Mouse (Mus musculus): ENCODE results near the gene Il2. TPM values are rescaled to one million over a fixed set of nuclear protein-coding genes. Genes with fewer than 3 reads are reported as not detected.

Il2 gene
- total and polyA plus RNA-seq, 3 experiments = not detected

DNA sequence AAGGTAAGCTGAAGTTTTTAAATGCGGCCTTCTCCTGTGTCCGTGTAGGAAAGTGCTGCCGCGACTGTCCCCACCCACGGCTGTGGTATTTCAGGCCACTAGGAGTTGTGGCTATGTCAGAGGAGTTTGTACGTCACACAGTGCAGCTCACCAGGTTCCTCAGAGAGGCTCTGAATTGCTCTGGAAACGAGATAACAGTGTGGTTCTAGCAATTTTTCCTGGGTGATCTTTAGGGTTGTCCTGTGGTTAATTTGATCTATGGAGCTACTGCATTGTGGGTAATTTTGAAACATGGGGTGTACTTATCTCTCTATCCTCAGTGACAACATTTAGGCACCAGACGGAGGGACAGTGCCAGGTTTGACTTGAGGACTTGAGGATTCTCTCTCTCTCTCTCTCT lies 31.3 kb upstream of the Il2 start:
- H3K4me1 ChIP-seq (ENCODE audit: insufficient read depth, low read depth, low read length) = no peaks in the 10 kb centered on the region
- H3K27me3 ChIP-seq (ENCODE audit: insufficient read depth, low read length) = peaks cover 9% of the 10 kb centered on the region
- H3K4me3 ChIP-seq (ENCODE audit: low read depth, low read length) = no peak overlapping the region

DNA sequence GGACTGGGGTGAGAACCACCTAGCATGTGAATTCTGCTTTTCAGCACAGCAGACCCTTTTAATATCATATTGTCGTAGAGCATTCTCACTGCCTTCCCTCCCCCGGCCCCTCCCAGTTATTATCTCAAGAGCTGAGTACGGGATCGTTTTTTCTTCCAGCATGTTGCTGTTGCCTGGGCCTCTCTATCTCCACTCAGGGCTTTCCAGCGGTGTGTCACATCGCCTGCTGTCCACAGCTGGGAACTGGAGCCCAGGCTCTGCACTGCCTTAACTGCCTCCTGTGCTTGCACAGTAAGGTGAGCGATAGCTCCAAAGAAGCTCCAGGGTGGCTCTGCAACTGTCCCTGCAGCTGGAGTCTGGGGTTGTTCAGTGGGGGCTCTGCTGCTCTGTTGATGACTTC lies 28.6 kb upstream of the Il2 start:
- ATAC-seq (ENCODE audit: extremely low read depth, insufficient number of reproducible peaks, low FRiP score, poor library complexity, severe bottlenecking) = no peak
- H3K4me3 ChIP-seq (ENCODE audit: low read depth, low read length) = no peak overlapping the region
- TF ChIP-seq GATA2 (IDR thresholded peaks at IDR 0.05; ENCODE audit: borderline replicate concordance, low read depth, low read length) = no peak
- TF ChIP-seq CTCF (IDR thresholded peaks at IDR 0.05; ENCODE audit: low read depth, low read length) = no peak
- no peak for TF ChIP-seq GATA1 (IDR thresholded peaks at IDR 0.05; ENCODE audit: borderline replicate concordance, low read length)
- no peak for TF ChIP-seq POLR2AphosphoS5 (IDR thresholded peaks at IDR 0.05; ENCODE audit: insufficient replicate concordance, low read depth, low read length)
- TF ChIP-seq TAL1 (conservative IDR thresholded peaks at IDR 0.05; ENCODE audit: low read depth, low read length) = no peak
- H3K4me1 ChIP-seq (ENCODE audit: insufficient read depth, low read depth, low read length) = no peaks in the 10 kb centered on the region
- no peaks in the 10 kb centered on the region for H3K36me3 ChIP-seq (replicated peaks)
- DNase-seq (ENCODE audit: low spot score) = no peak
- peaks cover 11% of the 10 kb centered on the region for H3K27me3 ChIP-seq (ENCODE audit: insufficient read depth, low read length)
- H3K9me3 ChIP-seq (replicated peaks) = no peaks in the 10 kb centered on the region

More for the DNA sequence above, 31.3 kb upstream of the Il2 start:
- no peak for TF ChIP-seq GATA2 (IDR thresholded peaks at IDR 0.05; ENCODE audit: borderline replicate concordance, low read depth, low read length)
- TF ChIP-seq TAL1 (conservative IDR thresholded peaks at IDR 0.05; ENCODE audit: low read depth, low read length) = no peak
- TF ChIP-seq GATA1 (IDR thresholded peaks at IDR 0.05; ENCODE audit: borderline replicate concordance, low read length) = no peak
- no peak for TF ChIP-seq CTCF (IDR thresholded peaks at IDR 0.05; ENCODE audit: low read depth, low read length)
- TF ChIP-seq POLR2AphosphoS5 (IDR thresholded peaks at IDR 0.05; ENCODE audit: insufficient replicate concordance, low read depth, low read length) = no peak
- H3K36me3 ChIP-seq (replicated peaks) = no peaks in the 10 kb centered on the region
- ATAC-seq (ENCODE audit: extremely low read depth, insufficient number of reproducible peaks, low FRiP score, poor library complexity, severe bottlenecking) = no peak
- DNase-seq (ENCODE audit: low spot score) = no peak
- H3K9me3 ChIP-seq (replicated peaks) = no peaks in the 10 kb centered on the region

DNA sequence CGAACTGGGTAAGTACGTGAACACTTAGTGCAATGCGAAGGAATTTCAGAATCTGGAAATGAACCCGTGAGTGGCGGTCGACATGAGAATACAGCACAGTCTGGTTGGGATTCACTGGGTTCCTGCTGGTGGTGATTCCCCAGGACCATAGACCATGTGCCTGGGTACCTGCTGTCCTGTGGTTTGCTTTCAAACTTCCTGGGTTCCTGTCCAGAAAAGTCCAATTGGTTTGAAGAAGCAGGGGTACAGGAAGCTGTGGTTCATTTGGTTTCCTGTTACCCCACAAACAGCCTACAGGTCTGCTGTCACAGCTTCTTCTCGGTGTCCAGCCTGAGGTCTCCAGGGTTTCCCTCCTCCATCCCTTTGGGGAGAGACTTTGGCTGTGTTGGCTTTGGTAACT lies 27.2 kb upstream of the Il2 start:
- Histone ChIP-seq H3K4me3 (ENCODE audit: low read depth, low read length) (no peak overlapping the region), H3K27me3 (ENCODE audit: insufficient read depth, low read length) (peaks cover 11% of the 10 kb centered on the region), H3K9me3 (replicated peaks) (no peaks in the 10 kb centered on the region), H3K4me1 (ENCODE audit: insufficient read depth, low read depth, low read length) (no peaks in the 10 kb centered on the region), H3K36me3 (replicated peaks) (no peaks in the 10 kb centered on the region)
- no peak for ATAC-seq (ENCODE audit: extremely low read depth, insufficient number of reproducible peaks, low FRiP score, poor library complexity, severe bottlenecking)
- no peak for DNase-seq (ENCODE audit: low spot score)
- no peak for TF ChIP-seq GATA2 (IDR thresholded peaks at IDR 0.05; ENCODE audit: borderline replicate concordance, low read depth, low read length)
- TF ChIP-seq POLR2AphosphoS5 (IDR thresholded peaks at IDR 0.05; ENCODE audit: insufficient replicate concordance, low read depth, low read length) = no peak
- TF ChIP-seq GATA1 (IDR thresholded peaks at IDR 0.05; ENCODE audit: borderline replicate concordance, low read length) = no peak
- TF ChIP-seq TAL1 (conservative IDR thresholded peaks at IDR 0.05; ENCODE audit: low read depth, low read length) = no peak
- no peak for TF ChIP-seq CTCF (IDR thresholded peaks at IDR 0.05; ENCODE audit: low read depth, low read length)

DNA sequence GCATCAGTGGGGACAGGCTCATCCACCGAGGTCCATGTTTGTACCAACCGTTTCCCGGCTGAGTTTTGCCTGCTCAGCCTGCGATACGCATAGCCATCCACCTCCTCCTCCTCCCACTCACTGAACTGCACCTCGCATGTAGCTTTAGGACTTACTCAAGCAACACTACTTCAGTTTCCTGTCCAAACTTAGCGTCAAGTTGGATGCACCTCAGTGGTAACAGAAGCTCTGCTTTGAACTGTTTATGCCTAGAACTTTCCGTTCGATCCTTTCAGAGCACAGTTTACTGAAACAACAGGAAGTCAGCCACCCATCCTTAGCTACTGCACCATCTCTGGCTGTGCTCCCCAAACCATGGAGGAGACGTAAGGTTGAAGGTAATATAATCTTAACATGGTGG lies 26.5 kb upstream of the Il2 start:
- TF ChIP-seq GATA1 (IDR thresholded peaks at IDR 0.05; ENCODE audit: borderline replicate concordance, low read length) = no peak
- TF ChIP-seq POLR2AphosphoS5 (IDR thresholded peaks at IDR 0.05; ENCODE audit: insufficient replicate concordance, low read depth, low read length) = no peak
- no peak for TF ChIP-seq TAL1 (conservative IDR thresholded peaks at IDR 0.05; ENCODE audit: low read depth, low read length)
- TF ChIP-seq GATA2 (IDR thresholded peaks at IDR 0.05; ENCODE audit: borderline replicate concordance, low read depth, low read length) = no peak
- ATAC-seq (ENCODE audit: extremely low read depth, insufficient number of reproducible peaks, low FRiP score, poor library complexity, severe bottlenecking) (no peak), DNase-seq (ENCODE audit: low spot score) (no peak)
- Histone ChIP-seq H3K36me3 (replicated peaks) (no peaks in the 10 kb centered on the region), H3K4me3 (ENCODE audit: low read depth, low read length) (no peak overlapping the region), H3K4me1 (ENCODE audit: insufficient read depth, low read depth, low read length) (no peaks in the 10 kb centered on the region), H3K27me3 (ENCODE audit: insufficient read depth, low read length) (peaks cover 11% of the 10 kb centered on the region), H3K9me3 (replicated peaks) (no peaks in the 10 kb centered on the region)

DNA sequence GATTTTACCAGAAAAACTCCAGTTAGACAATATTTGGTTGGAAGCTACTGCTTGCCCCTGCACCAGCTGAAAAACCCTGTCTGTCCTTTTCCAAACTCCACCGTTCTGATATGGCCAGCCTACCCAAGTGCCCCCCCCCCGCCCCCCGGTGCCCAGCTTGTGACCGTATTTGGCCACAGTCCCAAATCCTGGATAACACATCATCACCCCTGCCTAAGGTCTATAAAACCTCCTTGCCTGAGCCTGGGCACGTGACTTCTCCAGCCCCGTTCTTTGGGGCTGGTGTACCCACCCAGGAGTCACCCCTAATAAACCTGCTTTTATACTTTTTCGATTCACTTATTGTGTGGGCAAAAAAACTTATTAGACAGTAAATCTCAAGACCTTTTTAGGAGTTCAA lies 21.1 kb upstream of the Il2 start:
- Histone ChIP-seq H3K4me1 (ENCODE audit: insufficient read depth, low read depth, low read length) (no peaks in the 10 kb centered on the region), H3K9me3 (replicated peaks) (no peaks in the 10 kb centered on the region), H3K36me3 (replicated peaks) (no peaks in the 10 kb centered on the region), H3K4me3 (ENCODE audit: low read depth, low read length) (no peak overlapping the region), H3K27me3 (ENCODE audit: insufficient read depth, low read length) (no peaks in the 10 kb centered on the region; the same call in 1 of the 2 replicates)
- no peak for ATAC-seq (ENCODE audit: extremely low read depth, insufficient number of reproducible peaks, low FRiP score, poor library complexity, severe bottlenecking)
- no peak for DNase-seq (ENCODE audit: low spot score)
- no peak for TF ChIP-seq POLR2AphosphoS5 (IDR thresholded peaks at IDR 0.05; ENCODE audit: insufficient replicate concordance, low read depth, low read length)
- TF ChIP-seq GATA1 (IDR thresholded peaks at IDR 0.05; ENCODE audit: borderline replicate concordance, low read length) = no peak
- TF ChIP-seq TAL1 (conservative IDR thresholded peaks at IDR 0.05; ENCODE audit: low read depth, low read length) = no peak
- TF ChIP-seq GATA2 (IDR thresholded peaks at IDR 0.05; ENCODE audit: borderline replicate concordance, low read depth, low read length) = no peak
- TF ChIP-seq CTCF (IDR thresholded peaks at IDR 0.05; ENCODE audit: low read depth, low read length) = no peak

- TF ChIP-seq GATA1 (IDR thresholded peaks at IDR 0.05; ENCODE audit: borderline replicate concordance, low read length) (no peak), CTCF (IDR thresholded peaks at IDR 0.05; ENCODE audit: low read depth, low read length) (no peak), TAL1 (conservative IDR thresholded peaks at IDR 0.05; ENCODE audit: low read depth, low read length) (no peak), GATA2 (IDR thresholded peaks at IDR 0.05; ENCODE audit: borderline replicate concordance, low read depth, low read length) (no peak), POLR2AphosphoS5 (IDR thresholded peaks at IDR 0.05; ENCODE audit: insufficient replicate concordance, low read depth, low read length) (no peak)
- Histone ChIP-seq H3K4me1 (ENCODE audit: insufficient read depth, low read depth, low read length) (no peaks in the 10 kb centered on the region), H3K27me3 (ENCODE audit: insufficient read depth, low read length) (no peaks in the 10 kb centered on the region; the same call in 1 of the 2 replicates), H3K36me3 (replicated peaks) (no peaks in the 10 kb centered on the region), H3K9me3 (replicated peaks) (no peaks in the 10 kb centered on the region), H3K4me3 (ENCODE audit: low read depth, low read length) (no peak overlapping the region)
- no peak for DNase-seq (ENCODE audit: low spot score)
- ATAC-seq (ENCODE audit: extremely low read depth, insufficient number of reproducible peaks, low FRiP score, poor library complexity, severe bottlenecking) = no peak
Observed at GRCm38 (mm10) chr3:37146406-37146805, 20.6 kb upstream of the Il2 start.

Measured in G1E (cell line).